Mouse (Mus musculus) ovary, postnatal 36 days (tissue): ENCODE data around the gene Cyb5r4.
"Not testable (repeated sequence)": the region's sequence is repeated elsewhere in the genome, so short reads cannot be mapped to it uniquely, and the experiment has no call there.

Experiments
- DNase-seq: peaks from one replicate; pipeline ENCODE4 v3.0.0; 2022; ENCODE audit warnings: low spot score, mixed read lengths

The Cyb5r4 gene

GRCm38 (mm10) chr9:87021778-87022523 is at the start of gene Cyb5r4:
TSS of gene Cyb5r4 (plus strand) at chr9:87022014.
- DNase-seq = peak; percentile 95

- DNase-seq = not testable (repeated sequence)
Observed at GRCm38 (mm10) chr9:86972471-86972870, 49.3 kb upstream of the Cyb5r4 start.

- DNase-seq = no peak
Observed at GRCm38 (mm10) chr9:86973562-86973961, 48.3 kb upstream of the Cyb5r4 start.

GRCm38 (mm10) chr9:86976896-86977295 is 44.9 kb upstream of the Cyb5r4 start:
- DNase-seq = no peak

- DNase-seq = no peak
Observed at GRCm38 (mm10) chr9:86978257-86978907, 43.4 kb upstream of the Cyb5r4 start.

GRCm38 (mm10) chr9:86980048-86980447 is 41.8 kb upstream of the Cyb5r4 start:
- DNase-seq = no peak

- DNase-seq = no peak
Observed at GRCm38 (mm10) chr9:86980942-86981341, 40.9 kb upstream of the Cyb5r4 start.

- DNase-seq = no peak
Observed at GRCm38 (mm10) chr9:86981551-86981950, 40.3 kb upstream of the Cyb5r4 start.

- no peak for DNase-seq
Observed at GRCm38 (mm10) chr9:86984583-86984982, 37.2 kb upstream of the Cyb5r4 start.

GRCm38 (mm10) chr9:86985105-86985504 is 36.7 kb upstream of the Cyb5r4 start:
- no peak for DNase-seq

GRCm38 (mm10) chr9:86986703-86987296 is 35.0 kb upstream of the Cyb5r4 start:
- DNase-seq = no peak

- DNase-seq = no peak
Observed at GRCm38 (mm10) chr9:86989822-86990221, 32.0 kb upstream of the Cyb5r4 start.

GRCm38 (mm10) chr9:86991758-86992157 is 30.1 kb upstream of the Cyb5r4 start:
- no peak for DNase-seq

- DNase-seq = no peak
Observed at GRCm38 (mm10) chr9:86997046-86997691, 24.6 kb upstream of the Cyb5r4 start.

- DNase-seq = no peak
Observed at GRCm38 (mm10) chr9:86999956-87000582, 21.7 kb upstream of the Cyb5r4 start.

GRCm38 (mm10) chr9:87004701-87005434 is 16.9 kb upstream of the Cyb5r4 start:
- DNase-seq = no peak

- DNase-seq = peak; percentile 3
Observed at GRCm38 (mm10) chr9:87005435-87005779, 16.4 kb upstream of the Cyb5r4 start.

- no peak for DNase-seq
Observed at GRCm38 (mm10) chr9:87008507-87008906, 13.3 kb upstream of the Cyb5r4 start.

- no peak for DNase-seq
Observed at GRCm38 (mm10) chr9:87008919-87009318, 12.9 kb upstream of the Cyb5r4 start.

GRCm38 (mm10) chr9:87015288-87015937 is 6.4 kb upstream of the Cyb5r4 start, which contains the start of gene Ripply2:
TSS of gene Ripply2 (plus strand) at chr9:87015537.
- DNase-seq = peak; percentile 4

GRCm38 (mm10) chr9:87015938-87016294 is 5.9 kb upstream of the Cyb5r4 start:
- DNase-seq = no peak
